Mouse (Mus musculus): ENCODE results near the gene Dennd2c. TPM values are rescaled to one million over a fixed set of nuclear protein-coding genes. Genes with fewer than 3 reads are reported as not detected.
"Not testable (repeated sequence)": the region's sequence is repeated elsewhere in the genome, so short reads cannot be mapped to it uniquely, and the experiment has no call there.

The Dennd2c gene
- polyA plus RNA-seq, 1 experiment from 2014 or later, result 3.0 TPM

GRCm38 (mm10) chr3:103127177-103127576 is 24.8 kb downstream of the Dennd2c start:
- H3K4me1 ChIP-seq (replicated peaks), result 0 out of 2 replicates have a peak, but pooled peaks cover 7% of the 10 kb centered on the region
- H3K36me3 ChIP-seq, result no peaks in the 10 kb centered on the region
- H3K9me3 ChIP-seq, result no peaks in the 10 kb centered on the region
- no peak for ATAC-seq
- H3K27ac ChIP-seq, result no peak overlapping the region
- no peak overlapping the region for H3K4me3 ChIP-seq (replicated peaks)
- H3K27me3 ChIP-seq (replicated peaks), result no peaks in the 10 kb centered on the region
- WGBS, result 53% methylated on average over 2 of the region's 2 CpGs
- no peak overlapping the region for H3K9ac ChIP-seq
- H3K4me2 ChIP-seq (replicated peaks), result no peak overlapping the region

DNA sequence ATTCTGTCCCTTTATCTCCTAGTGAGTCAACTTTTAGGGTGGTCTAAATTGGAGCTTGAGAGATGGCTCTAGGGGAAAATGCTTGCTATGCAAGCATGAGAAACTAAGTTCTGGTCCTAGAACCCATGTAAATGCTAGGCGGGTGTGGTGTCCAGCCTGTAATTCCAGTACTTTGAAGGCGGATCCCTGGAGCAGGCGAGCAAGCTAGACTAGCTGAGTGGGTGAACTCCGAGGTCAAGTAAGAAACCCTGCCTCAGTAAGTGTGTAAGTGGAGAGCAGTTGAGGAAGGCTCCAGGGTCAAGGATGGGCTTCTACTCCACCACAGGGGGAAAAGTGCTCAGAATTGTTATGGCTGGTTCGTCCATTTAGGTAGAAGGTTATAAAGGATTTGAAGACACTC is 25.3 kb downstream of the Dennd2c start:
- Histone ChIP-seq H3K27me3 (replicated peaks) (no peaks in the 10 kb centered on the region), H3K4me1 (replicated peaks) (0 out of 2 replicates have a peak, but pooled peaks cover 7% of the 10 kb centered on the region), H3K4me3 (replicated peaks) (no peak overlapping the region), H3K9me3 (no peaks in the 10 kb centered on the region), H3K9ac (no peak overlapping the region), H3K27ac (no peak overlapping the region), H3K4me2 (replicated peaks) (no peak overlapping the region), H3K36me3 (no peaks in the 10 kb centered on the region)
- 69% methylated on average over 5 of the region's 5 CpGs for WGBS
- ATAC-seq, result no peak

DNA sequence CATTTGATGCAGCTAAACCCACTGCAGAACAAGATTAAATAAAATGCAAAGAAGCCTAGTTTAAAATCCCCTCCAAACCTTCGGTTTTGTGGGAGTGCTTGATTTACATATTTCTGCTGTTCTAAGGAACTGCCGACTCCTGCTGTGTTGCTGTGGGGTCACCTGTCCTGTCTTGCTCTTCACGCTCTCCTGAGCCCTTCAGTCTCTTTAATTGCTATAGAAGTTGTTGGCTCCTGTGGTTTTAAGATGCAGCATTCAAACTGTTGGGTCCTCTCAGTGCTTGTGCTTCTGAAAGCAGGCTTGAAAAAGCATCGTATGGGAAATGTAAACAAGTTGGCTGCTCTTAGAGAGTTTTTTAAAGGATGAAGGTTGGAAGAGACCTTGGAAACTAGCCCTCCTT is 25.8 kb downstream of the Dennd2c start:
- Histone ChIP-seq H3K9ac (no peak overlapping the region), H3K4me1 (replicated peaks) (0 out of 2 replicates have a peak, but pooled peaks cover 7% of the 10 kb centered on the region), H3K9me3 (no peaks in the 10 kb centered on the region), H3K27me3 (replicated peaks) (no peaks in the 10 kb centered on the region), H3K36me3 (no peaks in the 10 kb centered on the region), H3K4me3 (replicated peaks) (no peak overlapping the region), H3K4me2 (replicated peaks) (no peak overlapping the region), H3K27ac (no peak overlapping the region)
- ATAC-seq, result no peak
- 50% methylated on average over 4 of the region's 4 CpGs for WGBS

- H3K27ac ChIP-seq, result no peak overlapping the region
- 72% methylated on average over 8 of the region's 8 CpGs for WGBS
Observed at GRCm38 (mm10) chr3:103129367-103130159, 27.2 kb downstream of the Dennd2c start.

GRCm38 (mm10) chr3:103130236-103130751 is 27.9 kb downstream of the Dennd2c start:
- Histone ChIP-seq H3K36me3 (no peaks in the 10 kb centered on the region), H3K4me2 (replicated peaks) (no peak overlapping the region; the same call in 1 of the 2 replicates), H3K27ac (peak overlapping the region; percentile 24; the same call in 1 of the 2 replicates), H3K9ac (no peak overlapping the region), H3K9me3 (no peaks in the 10 kb centered on the region), H3K4me1 (replicated peaks) (0 out of 2 replicates have a peak, but pooled peaks cover 7% of the 10 kb centered on the region), H3K4me3 (replicated peaks) (no peak overlapping the region), H3K27me3 (replicated peaks) (no peaks in the 10 kb centered on the region)
- WGBS, result 15% methylated on average over 6 of the region's 6 CpGs
- peak; percentile 82 for ATAC-seq

More at GRCm38 (mm10) chr3:103129367-103130159, 27.2 kb downstream of the Dennd2c start:
- H3K27me3 ChIP-seq (replicated peaks), result no peaks in the 10 kb centered on the region
- H3K4me1 ChIP-seq (replicated peaks), result 0 out of 2 replicates have a peak, but pooled peaks cover 7% of the 10 kb centered on the region
- no peaks in the 10 kb centered on the region for H3K36me3 ChIP-seq
- peak; percentile 82; the same call in 1 of the 2 replicates for ATAC-seq
- no peak overlapping the region for H3K4me3 ChIP-seq (replicated peaks)
- no peak overlapping the region for H3K9ac ChIP-seq
- no peak overlapping the region for H3K4me2 ChIP-seq (replicated peaks)
- H3K9me3 ChIP-seq, result no peaks in the 10 kb centered on the region

GRCm38 (mm10) chr3:103133098-103133497 is 30.7 kb downstream of the Dennd2c start:
- no peak overlapping the region for H3K9ac ChIP-seq
- 91% methylated on average over 10 of the region's 10 CpGs for WGBS
- H3K27ac ChIP-seq, result no peak overlapping the region
- H3K4me2 ChIP-seq (replicated peaks), result no peak overlapping the region
- H3K4me3 ChIP-seq (replicated peaks), result no peak overlapping the region
- H3K9me3 ChIP-seq, result no peaks in the 10 kb centered on the region
- ATAC-seq, result no peak
- no peaks in the 10 kb centered on the region for H3K36me3 ChIP-seq
- H3K4me1 ChIP-seq (replicated peaks), result 0 out of 2 replicates have a peak, but pooled peaks cover 7% of the 10 kb centered on the region
- no peaks in the 10 kb centered on the region for H3K27me3 ChIP-seq (replicated peaks)

DNA sequence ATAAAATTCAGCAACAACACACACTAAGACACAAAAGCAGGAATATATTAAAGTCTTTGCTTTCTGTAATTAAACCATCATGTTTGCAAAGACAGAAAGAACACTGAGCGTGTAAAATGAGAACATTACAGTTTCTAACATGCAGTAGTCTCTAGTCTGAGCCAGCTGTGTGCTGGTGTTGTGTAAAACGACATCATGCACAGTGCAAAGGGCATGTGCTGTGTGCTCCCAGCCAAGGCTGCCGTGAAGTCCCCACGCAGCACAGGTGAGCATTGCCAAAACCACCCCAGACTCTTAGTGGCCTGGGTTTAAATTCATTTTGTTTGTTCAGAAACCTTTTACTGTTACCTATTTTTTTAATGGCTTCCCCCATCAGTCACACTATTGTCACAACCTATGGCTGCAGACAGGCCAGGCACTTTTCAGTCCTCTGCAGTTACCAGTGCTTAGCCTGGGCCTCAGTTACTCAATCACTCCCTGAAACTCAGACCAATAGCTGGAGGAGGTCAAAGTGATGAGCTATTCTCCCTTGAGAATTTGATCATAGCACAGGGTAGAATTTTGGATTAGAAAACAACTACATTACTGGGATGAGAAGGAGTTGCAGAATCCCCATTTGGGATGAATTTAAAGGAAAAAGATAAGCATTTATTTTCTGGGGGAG is 34.1 kb downstream of the Dennd2c start:
- H3K9ac ChIP-seq, result no peak overlapping the region
- H3K36me3 ChIP-seq, result 0 out of 2 replicates have a peak, but pooled peaks cover 2% of the 10 kb centered on the region
- H3K9me3 ChIP-seq, result no peaks in the 10 kb centered on the region
- H3K4me2 ChIP-seq (replicated peaks), result no peak overlapping the region
- H3K4me1 ChIP-seq (replicated peaks), result 0 out of 2 replicates have a peak, but pooled peaks cover 3% of the 10 kb centered on the region
- no peak for ATAC-seq
- no peak overlapping the region for H3K4me3 ChIP-seq (replicated peaks)
- no peaks in the 10 kb centered on the region for H3K27me3 ChIP-seq (replicated peaks)
- WGBS, result 86% methylated on average over 4 of the region's 4 CpGs
- no peak overlapping the region for H3K27ac ChIP-seq

DNA sequence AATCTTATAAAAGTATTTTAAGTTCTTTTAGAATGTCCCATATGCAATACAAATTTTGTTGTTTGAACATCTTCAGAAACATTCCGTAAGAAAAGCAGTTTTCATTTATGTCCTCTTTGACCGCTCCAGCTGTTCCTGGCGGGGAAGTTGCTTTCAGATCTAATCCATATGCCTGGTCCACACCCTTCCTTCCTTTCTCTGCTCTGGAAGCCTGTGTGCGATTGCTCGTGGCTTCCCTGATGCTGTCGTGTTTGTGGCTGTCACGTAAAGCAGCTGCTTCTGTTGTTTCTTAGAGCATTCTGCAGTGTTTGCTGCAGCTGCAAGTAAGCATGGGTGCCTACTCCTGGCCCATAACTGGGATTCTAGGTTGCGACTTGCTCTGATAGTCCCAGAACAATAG is 36.6 kb downstream of the Dennd2c start:
- Histone ChIP-seq H3K27me3 (replicated peaks) (no peaks in the 10 kb centered on the region), H3K4me1 (replicated peaks) (0 out of 2 replicates have a peak, but pooled peaks cover 3% of the 10 kb centered on the region), H3K9ac (no peak overlapping the region), H3K27ac (no peak overlapping the region), H3K36me3 (0 out of 2 replicates have a peak, but pooled peaks cover 2% of the 10 kb centered on the region), H3K4me3 (replicated peaks) (no peak overlapping the region), H3K9me3 (no peaks in the 10 kb centered on the region), H3K4me2 (replicated peaks) (peak overlapping the region; percentile 24; the same call in 1 of the 2 replicates)
- WGBS, result 45% methylated on average over 8 of the region's 8 CpGs
- ATAC-seq, result no peak

DNA sequence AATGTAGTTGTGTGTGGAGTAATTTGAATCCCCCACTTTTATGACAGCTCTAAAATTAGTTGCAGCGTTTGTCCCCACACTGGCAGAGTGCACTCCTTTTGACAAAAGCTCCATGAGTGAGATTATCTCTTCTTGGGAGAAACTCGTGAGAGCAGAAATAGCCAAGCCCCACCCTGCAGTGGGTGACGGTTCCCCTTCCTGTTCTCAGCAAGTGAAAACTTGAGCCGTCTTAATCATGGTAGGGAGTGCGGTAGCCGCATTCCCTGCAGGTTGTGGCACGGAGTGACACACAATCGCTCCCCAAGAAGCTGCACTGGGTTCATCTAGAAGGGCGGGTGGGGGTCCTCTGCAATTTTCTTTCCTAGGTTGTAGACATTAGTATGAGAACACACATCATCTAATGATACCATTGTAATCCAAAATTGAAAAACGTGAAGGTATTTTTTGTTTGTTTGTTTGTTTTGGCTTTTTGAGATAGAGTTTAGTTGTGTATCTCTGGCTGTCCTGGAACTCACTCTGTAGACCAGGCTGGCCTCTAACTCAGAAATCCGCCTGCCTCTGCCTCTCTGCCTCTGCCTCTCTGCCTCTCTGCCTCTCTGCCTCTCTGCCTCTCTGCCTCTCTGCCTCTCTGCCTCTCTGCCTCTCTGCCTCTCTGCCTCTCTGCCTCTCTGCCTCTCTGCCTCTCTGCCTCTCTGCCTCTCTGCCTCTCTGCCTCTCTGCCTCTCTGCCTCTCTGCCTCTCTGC is 37.9 kb downstream of the Dennd2c start:
- not testable (repeated sequence) for H3K4me1 ChIP-seq (replicated peaks); H3K27ac ChIP-seq; H3K36me3 ChIP-seq; H3K4me3 ChIP-seq (replicated peaks); H3K27me3 ChIP-seq (replicated peaks); H3K9ac ChIP-seq; H3K9me3 ChIP-seq
- 57% methylated on average over 11 of the region's 11 CpGs for WGBS
- peak overlapping the region; percentile 26; the same call in 1 of the 2 replicates for H3K4me2 ChIP-seq (replicated peaks)
- peak; percentile 41; the same call in 1 of the 2 replicates for ATAC-seq

- no peak for ATAC-seq
- H3K4me2 ChIP-seq (replicated peaks), result no peak overlapping the region
- no peak overlapping the region for H3K27ac ChIP-seq
- WGBS, result 88% methylated on average over 11 of the region's 11 CpGs
- no peaks in the 10 kb centered on the region for H3K9me3 ChIP-seq
- no peak overlapping the region for H3K4me3 ChIP-seq (replicated peaks)
- H3K27me3 ChIP-seq (replicated peaks), result no peaks in the 10 kb centered on the region
- 0 out of 2 replicates have a peak, but pooled peaks cover 3% of the 10 kb centered on the region for H3K4me1 ChIP-seq (replicated peaks)
- H3K36me3 ChIP-seq, result 0 out of 2 replicates have a peak, but pooled peaks cover 2% of the 10 kb centered on the region
- H3K9ac ChIP-seq, result no peak overlapping the region
Observed at GRCm38 (mm10) chr3:103141287-103141686, 38.9 kb downstream of the Dennd2c start.

GRCm38 (mm10) chr3:103142366-103142765 is 40.0 kb downstream of the Dennd2c start:
- 82% methylated on average over 10 of the region's 10 CpGs for WGBS
- Histone ChIP-seq H3K36me3 (0 out of 2 replicates have a peak, but pooled peaks cover 2% of the 10 kb centered on the region), H3K4me3 (replicated peaks) (no peak overlapping the region), H3K9me3 (no peaks in the 10 kb centered on the region), H3K9ac (no peak overlapping the region), H3K27me3 (replicated peaks) (no peaks in the 10 kb centered on the region), H3K4me2 (replicated peaks) (no peak overlapping the region), H3K27ac (no peak overlapping the region), H3K4me1 (replicated peaks) (0 out of 2 replicates have a peak, but pooled peaks cover 3% of the 10 kb centered on the region)
- no peak for ATAC-seq

All from intestine, embryonic 15.5 days (tissue).